Mouse (Mus musculus): Measurements from ENCODE around the gene Vwa7.
"Not testable (repeated sequence)": the region's sequence is repeated elsewhere in the genome, so short reads cannot be mapped to it uniquely, and the experiment has no call there.

The Vwa7 gene

GRCm38 (mm10) chr17:35000717-35001451 lies 15.5 kb upstream of the Vwa7 start, which contains the start of gene Vars:
Vars (plus strand) TSS chr17:35000987.
- DNase-seq (ENCODE audit: low read depth, low spot score) = peak; percentile 96

GRCm38 (mm10) chr17:35001452-35002152 lies 14.8 kb upstream of the Vwa7 start:
- peak; percentile 51 for DNase-seq (ENCODE audit: low read depth, low spot score)

- DNase-seq (ENCODE audit: low read depth, low spot score) = peak; percentile 56
Observed at GRCm38 (mm10) chr17:35002153-35002865, 14.1 kb upstream of the Vwa7 start.

DNA sequence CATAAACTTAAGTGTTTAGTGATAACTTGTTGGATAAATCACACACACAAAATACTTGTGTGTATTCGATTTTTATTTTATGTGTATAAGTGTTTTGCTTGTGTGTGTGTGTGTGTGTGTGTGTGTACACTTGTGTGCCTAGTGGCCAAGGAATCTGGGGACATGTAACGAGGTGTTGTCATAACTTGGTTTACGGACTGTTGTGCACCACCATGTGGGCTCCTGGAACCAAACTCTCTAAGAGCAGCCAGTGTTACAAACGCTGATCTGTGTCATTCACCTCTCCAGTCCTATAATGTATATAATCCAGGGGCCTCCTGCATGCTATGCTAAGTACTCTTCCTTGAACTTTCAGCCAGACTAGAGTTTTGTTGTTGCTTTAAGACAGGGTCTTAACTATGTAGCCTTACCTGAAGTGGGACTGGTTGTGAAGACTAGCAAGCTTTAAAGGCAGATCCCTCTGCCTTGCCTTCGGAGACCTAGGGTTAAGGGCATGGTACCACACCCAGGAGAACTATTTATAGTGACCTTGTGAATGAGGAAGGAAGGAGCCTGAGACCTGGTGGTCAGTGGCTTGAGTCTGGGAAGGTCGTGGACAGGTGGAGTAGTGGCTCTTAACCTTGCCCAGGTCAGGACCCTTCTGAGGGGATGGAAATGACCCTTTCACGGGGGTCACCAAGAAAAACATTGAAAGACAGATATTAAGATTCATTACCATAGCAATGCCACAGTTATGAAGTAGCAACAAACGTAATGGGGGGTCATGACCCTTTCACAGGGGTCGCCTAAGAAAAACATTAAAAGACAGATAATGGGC lies 13.1 kb upstream of the Vwa7 start:
- DNase-seq (ENCODE audit: low read depth, low spot score) = peak; percentile 49

DNA sequence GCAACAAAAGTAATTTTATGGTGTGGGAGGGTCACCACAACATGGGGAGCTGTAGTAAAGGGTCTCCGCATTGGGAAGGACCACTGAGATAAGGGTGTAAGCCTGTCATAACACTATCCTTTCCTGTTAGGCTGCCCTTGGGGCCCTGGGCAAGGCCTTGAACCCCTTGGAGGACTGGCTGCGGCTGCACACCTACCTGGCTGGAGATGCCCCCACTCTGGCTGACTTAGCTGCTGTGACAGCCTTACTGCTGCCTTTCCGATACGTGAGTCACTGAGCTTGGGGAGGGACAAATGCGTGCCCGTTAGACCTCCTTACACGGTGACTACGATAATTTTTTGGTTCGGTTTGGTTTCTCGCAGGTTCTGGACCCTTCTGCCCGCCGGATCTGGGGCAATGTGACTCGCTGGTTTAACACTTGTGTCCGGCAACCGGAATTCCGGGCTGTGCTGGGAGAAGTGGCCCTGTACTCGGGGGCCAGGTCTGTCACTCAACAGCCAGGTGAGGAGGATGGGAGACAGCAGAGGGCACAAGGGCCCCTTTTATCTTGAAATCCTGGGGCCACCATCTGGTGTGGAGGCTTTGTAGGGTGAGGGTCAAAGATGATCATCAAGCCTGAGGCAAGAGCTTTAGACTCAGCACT lies 12.2 kb upstream of the Vwa7 start:
- DNase-seq (ENCODE audit: low read depth, low spot score) = no peak

- no peak for DNase-seq (ENCODE audit: low read depth, low spot score)
Observed at GRCm38 (mm10) chr17:35005158-35005557, 11.2 kb upstream of the Vwa7 start.

DNA sequence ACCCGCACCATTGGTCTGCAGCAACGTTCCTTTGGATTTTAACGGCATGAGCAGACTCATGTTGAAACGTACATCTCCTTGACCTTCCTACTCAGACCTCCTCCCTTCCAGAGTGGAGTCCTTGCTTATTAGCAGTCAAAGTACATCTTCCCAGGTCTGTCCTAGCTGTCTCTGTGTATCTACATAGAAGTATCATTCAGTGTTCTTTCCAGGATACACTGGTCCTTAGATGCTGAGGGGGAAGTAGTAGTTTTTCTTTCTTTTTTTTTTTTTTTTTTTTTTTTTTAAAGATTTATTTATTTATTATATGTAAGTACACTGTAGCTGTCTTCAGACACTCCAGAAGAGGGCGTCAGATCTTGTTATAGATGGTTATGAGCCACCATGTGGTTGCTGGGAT lies 10.5 kb upstream of the Vwa7 start:
- not testable (repeated sequence) for DNase-seq (ENCODE audit: low read depth, low spot score)

- DNase-seq (ENCODE audit: low read depth, low spot score) = no peak
Observed at GRCm38 (mm10) chr17:35007387-35007991, 8.9 kb upstream of the Vwa7 start.

- DNase-seq (ENCODE audit: low read depth, low spot score) = no peak
Observed at GRCm38 (mm10) chr17:35009586-35009985, 6.8 kb upstream of the Vwa7 start.

DNA sequence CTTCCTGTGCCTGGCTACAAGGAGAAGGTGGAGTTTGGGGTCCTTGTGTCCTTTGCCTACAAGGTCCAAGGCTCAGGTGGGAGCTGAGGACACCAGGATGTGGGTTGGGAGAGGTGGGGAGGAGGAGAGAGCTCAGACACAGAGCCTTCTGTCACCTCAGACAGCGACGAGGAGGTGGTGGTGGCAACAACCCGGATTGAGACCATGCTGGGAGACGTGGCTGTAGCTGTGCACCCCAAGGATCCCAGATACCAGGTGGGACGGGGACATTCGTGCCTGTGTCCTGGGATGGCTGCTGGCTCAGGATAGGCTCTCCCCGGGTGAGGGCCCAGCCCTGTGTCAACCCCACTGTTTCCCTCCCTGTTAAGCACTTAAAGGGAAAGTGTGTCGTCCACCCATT lies 4.9 kb upstream of the Vwa7 start:
- DNase-seq (ENCODE audit: low read depth, low spot score) = no peak

DNA sequence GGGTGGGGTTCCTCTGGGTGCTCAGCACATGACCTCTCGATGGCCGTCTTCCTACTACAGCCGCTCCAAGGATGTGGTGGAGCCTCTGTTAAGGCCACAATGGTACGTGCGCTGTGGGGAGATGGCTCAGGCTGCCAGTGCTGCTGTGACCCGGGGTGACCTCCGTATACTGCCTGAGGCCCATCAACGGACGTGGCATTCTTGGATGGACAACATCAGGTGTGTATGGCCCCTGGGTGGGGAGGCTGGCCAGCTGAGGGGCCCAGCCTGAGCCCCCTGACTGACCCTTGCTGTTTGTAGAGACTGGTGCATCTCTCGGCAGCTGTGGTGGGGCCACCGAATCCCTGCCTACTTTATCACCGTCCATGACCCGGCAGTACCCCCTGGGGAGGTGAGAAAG lies 3.9 kb upstream of the Vwa7 start:
- no peak for DNase-seq (ENCODE audit: low read depth, low spot score)

DNA sequence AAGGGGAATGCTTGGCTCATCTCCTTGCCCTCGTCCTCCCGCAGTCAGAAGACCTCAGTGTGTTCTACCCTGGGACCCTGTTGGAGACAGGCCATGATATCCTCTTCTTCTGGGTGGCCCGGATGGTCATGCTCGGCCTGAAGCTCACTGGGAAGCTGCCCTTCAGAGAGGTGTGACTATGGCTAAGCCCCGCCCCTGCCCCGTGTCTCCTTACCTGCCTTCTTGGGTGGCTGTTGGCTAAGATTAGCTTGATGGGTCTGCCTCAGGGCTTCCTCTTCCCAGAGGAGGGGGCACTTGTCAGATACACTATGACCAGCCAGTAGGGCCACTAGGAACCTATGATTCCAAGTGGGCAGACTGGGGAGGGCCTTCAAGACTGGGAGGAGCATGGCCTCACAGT lies 3.2 kb upstream of the Vwa7 start:
- DNase-seq (ENCODE audit: low read depth, low spot score) = no peak

DNA sequence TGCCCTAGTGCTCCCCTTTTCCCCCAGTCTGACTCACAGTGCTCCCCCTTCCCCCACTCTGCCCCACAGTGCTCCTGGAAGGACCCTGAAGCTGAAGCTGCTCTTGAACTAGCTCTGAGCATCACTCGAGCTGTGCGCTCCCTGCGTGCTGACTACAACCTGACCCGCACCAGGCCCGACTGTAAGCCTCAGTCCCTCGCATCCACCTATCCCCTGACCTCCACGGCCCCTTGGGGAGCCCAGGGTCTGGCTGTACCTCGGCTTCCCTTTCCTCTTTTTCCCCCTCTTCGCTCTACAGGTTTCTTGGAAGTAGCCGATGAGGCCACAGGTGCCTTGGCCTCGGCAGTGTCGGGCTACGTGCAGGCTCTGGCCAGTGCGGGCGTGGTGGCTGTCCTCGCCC lies 1.1 kb upstream of the Vwa7 start:
- no peak for DNase-seq (ENCODE audit: low read depth, low spot score)

- DNase-seq (ENCODE audit: low read depth, low spot score) = peak; percentile 51
Observed at GRCm38 (mm10) chr17:35016791-35017705, 669 bp downstream of the Vwa7 start.

GRCm38 (mm10) chr17:35017706-35018030 lies 1.3 kb downstream of the Vwa7 start:
- no peak for DNase-seq (ENCODE audit: low read depth, low spot score)

DNA sequence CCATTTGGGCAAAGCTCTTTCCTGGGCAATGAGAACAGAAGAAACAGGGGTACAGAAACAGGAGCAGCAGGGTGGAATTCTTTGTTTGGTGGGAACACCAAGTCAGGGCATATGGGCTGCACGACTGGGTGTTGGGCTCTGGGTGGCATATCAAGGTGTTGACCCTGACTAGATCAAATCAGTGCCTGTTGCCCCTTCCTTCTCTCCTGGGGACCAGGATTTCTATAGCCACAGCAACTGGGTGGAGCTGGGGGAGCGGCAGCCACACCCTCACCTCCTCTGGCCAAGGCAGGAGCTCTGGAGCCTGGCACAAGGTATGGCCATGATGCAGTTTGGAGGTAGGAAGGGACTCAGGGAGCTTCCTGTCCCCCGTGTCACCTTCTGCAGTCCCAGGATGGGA lies 1.8 kb downstream of the Vwa7 start:
- DNase-seq (ENCODE audit: low read depth, low spot score) = no peak

- DNase-seq (ENCODE audit: low read depth, low spot score) = no peak
Observed at GRCm38 (mm10) chr17:35019894-35020293, 3.5 kb downstream of the Vwa7 start.

DNA sequence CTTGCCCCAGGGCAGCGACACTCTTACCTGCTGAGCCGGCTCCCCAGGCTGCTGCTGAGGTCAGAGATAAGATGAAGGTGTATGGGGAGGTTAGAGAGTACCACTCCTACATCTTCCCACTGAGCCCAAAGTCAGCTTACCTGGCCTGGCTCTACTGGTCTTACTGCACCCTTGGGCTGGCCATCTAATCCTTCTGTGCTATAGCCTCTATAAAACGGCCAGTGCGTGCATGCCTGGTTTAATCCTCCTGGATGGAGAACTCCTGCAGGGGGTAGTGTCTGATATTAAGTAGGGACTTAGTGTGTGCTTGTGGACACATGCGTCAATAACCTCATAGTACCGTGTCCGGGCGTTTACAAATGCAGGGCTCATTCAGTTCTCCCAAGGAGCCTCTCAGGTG lies 4.2 kb downstream of the Vwa7 start:
- no peak for DNase-seq (ENCODE audit: low read depth, low spot score)

GRCm38 (mm10) chr17:35021163-35021808 lies 4.9 kb downstream of the Vwa7 start:
- peak; percentile 74 for DNase-seq (ENCODE audit: low read depth, low spot score)

Data from A20 (cell line).